Mouse (Mus musculus): ENCODE data around the gene Zdhhc21.

DNA sequence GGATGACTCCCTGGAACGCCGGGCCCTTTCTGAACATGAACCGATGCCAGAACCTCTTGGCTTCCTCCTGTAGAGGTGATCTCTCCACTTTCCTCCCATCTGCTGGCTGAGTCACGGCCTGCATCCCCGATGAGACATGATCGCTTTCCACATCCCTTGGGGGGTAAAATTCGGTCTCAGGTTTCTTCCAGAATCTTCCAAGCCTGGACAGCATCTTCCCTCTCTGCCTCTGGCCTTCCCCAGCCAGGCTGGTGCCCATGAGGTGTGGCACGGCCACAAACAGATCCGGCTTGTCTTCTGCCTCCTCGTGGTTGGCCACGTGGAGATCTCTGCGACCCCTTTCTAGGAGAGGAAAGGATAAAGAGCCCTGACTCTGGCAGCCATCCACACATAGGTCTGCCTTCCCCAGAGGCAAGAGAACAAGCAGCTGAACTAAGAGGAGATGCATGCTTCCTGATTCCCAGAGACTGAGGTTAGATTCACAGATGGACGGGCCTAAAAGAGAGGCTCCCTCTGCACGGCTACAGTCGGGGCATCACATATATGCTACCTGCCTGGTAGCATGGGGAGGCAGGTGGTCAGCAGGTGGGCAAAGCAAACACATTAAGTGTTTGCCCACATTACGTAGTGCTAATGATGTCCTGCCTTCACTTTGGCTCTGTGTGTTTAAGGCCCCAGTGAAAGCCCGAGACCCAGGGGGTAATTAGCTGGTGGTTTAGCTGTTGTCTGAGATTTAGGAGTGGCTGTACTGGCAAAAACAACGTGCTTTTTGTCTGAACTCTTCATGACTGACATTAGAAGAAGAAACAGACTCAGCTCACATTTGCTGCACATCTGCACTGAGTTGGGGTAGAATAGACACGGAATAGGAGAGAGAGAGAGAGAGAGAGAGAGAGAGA lies 25.1 kb upstream of the Zdhhc21 start, which contains the start of gene Cer1:
- TF ChIP-seq POLR2A (IDR thresholded peaks at IDR 0.05; ENCODE audit: extremely low read depth, insufficient read depth, low read length) (no peak), CTCF (IDR thresholded peaks at IDR 0.05; ENCODE audit: low read depth, low read length) (no peak)
